Mouse (Mus musculus): ENCODE results near the gene Ift88.
A peak's percentile ranks its signal among the peaks of the same experiment; 100 is the strongest.
"Not testable (repeated sequence)": the region's sequence is repeated elsewhere in the genome, so short reads cannot be mapped to it uniquely, and the experiment has no call there.

The Ift88 gene

DNA sequence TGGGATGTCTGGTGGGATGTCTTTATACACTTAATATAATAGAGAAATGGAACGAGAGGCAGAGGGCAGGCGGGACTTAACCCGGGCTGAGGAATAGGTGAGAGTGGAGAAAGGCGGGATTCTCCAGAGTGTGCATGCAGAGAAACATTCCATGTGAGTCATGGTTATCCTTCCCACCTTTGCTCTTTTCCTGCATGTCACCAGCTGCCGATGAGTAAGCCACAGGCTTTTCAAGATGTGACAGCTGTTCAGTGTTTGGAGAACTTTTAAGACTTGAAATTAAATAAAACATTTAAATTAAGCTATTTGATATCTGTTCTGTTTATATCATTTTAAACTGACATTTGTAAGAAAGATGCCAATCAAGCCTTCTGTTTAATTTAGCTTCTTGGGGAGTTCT lies 36.0 kb downstream of the Ift88 start:
- DNase-seq: no peak

DNA sequence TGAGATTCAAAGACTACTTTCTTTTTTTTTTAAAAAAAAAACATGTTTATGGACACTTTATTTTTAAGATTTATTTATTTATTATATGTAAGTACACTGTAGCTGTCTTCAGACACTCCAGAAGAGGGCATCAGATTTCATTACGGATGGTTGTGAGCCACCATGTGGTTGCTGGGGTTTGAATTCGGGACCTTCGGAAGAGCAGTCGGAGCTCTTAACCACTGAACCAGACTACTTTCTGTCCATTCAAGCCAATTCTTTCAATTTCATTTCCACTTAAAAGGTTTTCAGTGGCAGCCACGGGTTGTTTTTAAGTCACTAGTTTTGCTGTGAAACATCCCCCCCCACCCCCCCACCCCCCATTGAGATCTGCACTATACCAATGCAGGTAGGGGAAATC lies 36.5 kb downstream of the Ift88 start:
- DNase-seq: not testable (repeated sequence)

DNA sequence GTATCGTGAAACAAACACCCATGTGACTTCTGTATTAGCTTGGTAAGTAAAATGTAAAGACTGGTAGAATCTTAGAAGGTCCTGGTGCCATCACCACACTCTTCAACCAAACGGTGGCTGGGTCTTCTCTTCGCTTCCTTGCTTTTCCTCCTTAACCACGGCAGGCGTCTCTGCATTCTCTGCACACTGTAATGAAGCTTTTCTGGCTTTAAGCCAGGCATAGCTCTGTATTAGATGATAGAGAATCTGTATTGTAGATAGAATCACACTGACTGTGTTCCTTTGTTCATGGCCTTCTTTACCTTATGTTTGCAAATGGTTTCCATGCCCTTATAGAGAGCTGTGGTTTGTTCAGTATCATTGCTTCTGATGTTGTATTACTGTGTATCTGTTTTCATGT lies 39.0 kb downstream of the Ift88 start:
- DNase-seq: no peak

DNA sequence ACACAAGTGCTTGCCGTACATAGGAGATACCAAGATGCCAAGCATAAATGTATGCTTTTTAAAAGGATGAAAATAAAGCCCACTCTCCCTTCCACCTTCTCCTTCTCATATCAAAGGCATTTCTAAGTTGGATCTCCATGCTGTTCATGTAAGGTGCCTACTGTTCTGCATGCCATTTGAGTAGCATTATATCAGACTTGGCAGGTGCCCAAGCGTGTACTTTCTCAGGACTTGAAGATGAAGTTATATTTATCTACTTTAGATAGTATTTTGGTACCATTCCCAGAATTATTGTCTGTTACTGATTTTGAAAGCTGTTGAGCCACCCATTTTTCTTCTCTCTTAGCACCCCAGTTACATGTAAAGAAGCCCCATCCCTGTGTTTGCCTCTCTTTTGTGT lies 51.2 kb downstream of the Ift88 start:
- DNase-seq: no peak

DNA sequence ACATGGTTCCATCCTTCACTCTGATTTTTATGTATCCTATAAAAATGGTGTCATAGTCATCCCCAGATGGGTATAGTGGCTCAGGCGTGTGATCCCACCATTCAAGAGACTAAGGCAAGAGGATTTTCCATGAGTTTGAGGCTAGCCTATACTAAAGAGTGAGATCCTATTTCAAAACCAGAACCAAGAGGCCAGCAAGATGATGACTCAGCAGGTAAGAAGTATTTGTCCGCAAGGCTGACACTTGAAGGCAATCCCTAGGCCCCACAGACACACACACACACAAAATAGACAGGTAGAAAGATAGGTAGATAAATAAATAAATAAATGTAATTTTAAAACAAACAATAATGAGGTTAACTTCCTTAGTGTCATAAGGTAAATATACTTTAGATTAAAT lies 58.4 kb downstream of the Ift88 start:
- no peak for DNase-seq

DNA sequence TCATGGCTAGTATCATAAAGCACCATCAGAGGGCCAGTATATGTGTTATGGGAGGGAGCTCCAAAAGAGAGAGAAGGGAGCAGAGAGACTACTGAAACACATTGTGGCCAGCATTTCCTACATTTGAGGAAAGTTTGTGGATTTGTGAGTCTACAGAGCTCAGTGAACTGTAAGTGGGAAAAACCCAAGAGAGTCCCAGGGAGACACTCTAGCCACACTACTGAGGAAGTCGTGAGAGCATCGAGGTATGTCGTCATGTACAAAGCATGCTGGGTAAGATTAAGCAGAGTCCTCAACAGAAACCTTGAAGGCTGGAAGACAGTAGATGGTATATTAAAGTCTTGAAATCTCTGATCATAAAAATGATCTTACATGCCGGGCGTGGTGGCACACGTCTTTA lies 60.3 kb downstream of the Ift88 start:
- no peak for DNase-seq

DNA sequence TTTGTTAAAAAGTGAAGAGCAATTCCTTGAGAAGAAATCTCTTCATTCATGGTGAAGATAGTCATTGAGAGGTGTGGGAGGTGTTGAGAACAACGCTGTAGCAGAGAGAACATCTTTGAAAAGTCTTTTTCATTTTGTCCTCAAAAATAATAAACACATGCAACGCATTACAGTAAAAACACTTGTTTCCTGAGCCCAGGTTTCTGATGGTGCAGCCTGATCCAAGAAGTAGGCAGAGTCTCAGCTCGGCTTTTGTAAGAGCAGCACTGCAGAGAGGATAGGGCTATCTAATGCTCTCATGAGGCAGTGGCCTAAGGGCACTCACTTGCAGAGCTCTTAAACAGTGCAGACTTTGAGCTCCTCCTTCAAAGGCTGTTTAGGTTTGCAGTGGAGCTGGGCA lies 65.8 kb downstream of the Ift88 start:
- DNase-seq: no peak

DNA sequence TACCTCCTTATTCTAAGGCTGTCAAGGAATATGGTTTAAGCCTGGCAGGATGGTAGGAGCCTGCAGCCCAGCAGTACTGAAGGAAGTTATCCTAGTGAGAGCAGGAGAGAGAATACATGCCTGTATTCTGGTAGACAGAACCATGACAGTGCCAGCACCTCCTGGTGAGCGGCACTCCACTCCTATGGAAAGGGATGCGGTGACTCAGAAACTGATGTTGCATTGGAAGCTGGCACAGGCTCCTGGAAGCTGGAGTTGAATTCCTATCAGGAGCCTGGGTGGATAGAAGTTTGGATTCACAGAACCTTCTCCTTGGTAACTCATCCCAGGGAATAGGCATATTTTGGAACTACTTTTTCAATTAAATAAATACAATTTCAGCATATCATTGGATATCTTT lies 70.0 kb downstream of the Ift88 start:
- no peak for DNase-seq

DNA sequence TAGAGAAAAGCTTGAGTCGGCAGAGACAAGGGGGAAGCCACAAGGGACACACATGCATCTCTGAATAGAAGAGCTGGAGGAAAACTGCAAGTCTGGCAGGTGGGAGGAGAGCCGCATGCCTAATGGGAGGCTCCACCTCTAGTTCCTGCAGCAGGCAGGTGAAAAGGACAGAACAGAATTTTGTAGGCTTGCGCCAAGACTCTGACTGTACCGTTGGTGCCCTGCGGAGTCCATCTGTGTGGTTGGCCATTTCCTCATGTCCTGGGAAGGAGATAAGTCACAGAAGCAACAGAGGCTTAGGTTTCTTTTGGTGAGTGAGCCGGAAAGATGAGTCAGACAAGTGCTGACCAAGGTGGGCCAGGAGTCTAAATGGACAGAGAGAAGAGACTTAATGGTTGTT lies 79.9 kb downstream of the Ift88 start:
- no peak for DNase-seq

DNA sequence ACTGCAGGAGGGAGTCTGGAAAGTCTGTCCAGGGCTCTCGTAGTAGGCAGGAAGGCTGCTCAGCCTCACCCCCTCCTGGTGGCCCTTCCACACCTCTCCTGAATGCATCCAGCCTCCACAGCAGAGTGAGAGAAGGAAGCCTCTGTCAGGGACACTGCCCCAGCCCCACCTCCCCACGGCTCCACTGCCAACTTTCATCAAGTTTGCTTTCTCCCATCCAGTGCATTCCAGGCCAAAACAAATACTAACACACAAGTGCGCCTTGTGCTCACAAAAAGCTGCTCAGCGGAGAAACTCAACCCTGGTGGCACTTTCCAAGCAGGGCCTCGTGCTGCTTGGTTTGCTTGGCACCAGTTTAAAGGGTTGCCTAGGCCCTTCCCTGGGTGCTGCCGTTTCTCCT lies 85.7 kb downstream of the Ift88 start:
- no peak for DNase-seq

DNA sequence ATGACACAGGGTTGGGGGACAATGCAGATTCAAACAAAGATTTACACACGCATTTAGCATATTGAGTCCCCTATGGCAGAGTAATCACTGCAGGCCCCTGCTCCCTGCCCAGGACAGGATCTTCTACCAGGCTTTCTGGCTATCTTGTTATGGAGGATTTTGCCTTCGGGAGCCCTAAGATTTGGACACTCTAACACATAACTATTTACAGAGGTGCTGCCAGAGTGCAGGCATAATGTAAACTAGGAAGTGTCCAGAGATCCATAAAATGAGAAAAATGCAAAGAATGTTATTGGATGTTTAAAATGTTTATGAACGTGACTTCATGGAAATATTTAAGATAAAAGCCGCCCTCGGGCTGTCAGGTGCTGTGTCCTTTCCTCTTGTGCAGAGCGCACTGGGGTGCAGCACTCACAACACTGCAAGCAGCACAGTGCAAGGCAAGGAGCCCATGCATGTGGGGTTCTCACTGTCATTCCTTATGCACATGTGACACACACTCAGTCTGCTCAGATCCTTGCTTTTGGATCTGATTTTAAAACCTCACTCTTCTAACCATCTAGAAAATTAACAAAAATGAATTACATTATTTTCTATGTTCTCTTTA lies 91.4 kb downstream of the Ift88 start:
- DNase-seq: no peak

DNA sequence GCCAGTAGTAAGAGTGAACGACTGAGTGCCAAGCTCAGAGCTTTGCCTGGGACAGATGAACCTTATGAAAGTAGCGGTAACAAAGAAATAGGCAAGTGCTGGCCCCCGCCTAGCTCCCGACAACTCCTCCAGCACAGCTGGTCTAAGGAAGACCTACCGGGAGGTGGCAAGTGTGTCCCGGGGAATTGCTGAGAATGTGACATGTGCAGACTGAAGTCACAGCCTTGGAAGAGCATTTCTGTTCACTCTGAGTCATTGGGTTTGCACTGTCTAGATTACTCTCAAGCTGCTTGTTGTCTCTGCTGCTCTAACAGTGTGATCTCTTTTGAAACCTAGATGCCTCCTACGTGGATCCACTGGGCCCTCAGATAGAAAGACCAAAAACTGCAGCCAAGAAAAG lies 93.1 kb downstream of the Ift88 start:
- DNase-seq: no peak

DNA sequence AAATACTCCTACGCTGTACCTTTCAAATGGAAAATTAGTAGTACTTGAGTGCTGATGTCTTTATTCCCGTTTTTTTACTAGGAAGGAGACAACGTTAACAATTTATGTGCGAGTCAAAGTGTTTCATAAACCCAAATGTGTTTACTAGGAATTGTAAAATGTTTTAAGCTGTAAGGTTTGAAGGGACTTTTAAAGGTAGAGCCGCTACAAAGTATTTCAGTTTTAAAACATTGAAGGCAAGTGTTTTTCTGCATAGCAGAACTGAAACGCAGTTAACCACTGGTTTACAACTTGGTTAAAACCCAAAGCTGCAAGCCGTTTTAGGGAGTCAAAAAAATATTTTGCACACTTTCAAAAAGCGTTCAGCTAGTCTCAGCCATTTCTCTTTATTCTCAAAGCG lies 99.9 kb downstream of the Ift88 start:
- no peak for DNase-seq

DNA sequence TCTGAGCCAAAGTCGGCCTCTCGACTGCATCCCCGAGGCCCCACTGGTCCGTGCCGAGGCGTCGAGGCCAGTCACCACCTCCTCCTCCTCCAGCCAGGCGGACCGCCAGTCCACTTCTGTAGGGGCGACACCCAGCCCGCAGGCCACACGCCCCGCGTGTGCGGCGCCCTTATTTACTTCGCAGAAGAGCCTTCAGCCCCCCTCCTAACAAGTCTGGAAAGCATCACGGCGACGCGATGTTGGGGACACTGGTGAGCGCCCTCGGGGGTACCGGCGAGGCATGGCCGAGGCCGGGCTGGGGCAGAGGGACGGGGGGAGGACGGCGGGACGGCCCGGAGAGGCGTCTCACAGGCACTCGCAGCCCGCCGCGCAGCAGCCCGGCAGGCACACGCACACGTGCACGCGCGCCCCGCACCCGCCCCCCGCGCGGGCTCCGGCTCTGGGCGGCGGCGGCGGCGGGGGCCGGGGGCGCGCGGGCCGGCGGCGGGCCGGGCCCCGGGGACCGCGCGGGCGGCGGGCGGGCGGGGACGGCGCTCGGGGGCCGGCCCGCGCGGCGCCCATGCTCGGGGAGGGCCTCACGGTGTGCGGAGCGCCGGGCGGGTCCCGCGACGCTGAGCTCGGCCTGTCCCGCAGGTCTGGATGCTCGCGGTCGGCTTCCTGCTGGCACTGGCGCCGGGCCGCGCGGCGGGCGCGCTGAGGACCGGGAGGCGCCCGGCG lies 101.0 kb downstream of the Ift88 start, which contains the start of gene Il17d:
Il17d (plus strand) TSS at position 107 of the 717 bp plus-strand sequence.
- no peak for DNase-seq

DNA sequence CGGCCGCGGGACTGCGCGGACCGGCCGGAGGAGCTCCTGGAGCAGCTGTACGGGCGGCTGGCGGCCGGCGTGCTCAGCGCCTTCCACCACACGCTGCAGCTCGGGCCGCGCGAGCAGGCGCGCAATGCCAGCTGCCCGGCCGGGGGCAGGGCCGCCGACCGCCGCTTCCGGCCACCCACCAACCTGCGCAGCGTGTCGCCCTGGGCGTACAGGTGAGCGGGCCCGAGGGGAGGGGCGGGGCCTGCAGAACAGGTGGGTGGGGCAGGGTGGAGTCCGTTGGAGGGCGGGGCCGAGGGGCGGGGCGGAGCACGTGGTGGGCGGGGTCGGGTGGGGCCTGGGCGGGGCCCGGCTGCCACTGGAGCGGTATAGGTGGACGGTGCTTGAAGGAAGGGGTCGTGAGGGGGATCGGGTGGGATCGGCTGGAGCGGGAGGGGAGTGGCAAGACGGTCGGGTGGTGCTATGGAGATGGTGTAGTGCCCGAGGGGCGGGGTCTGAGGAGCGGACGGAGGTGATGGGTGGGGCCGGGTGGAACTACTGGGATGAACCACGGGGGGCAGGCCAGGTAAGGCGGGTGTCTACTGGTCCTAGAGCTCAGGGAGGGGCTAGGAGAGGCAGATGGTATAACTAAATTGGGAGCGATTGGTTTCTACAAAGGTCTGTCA lies 101.7 kb downstream of the Ift88 start:
- peak; percentile 63 for DNase-seq

DNA sequence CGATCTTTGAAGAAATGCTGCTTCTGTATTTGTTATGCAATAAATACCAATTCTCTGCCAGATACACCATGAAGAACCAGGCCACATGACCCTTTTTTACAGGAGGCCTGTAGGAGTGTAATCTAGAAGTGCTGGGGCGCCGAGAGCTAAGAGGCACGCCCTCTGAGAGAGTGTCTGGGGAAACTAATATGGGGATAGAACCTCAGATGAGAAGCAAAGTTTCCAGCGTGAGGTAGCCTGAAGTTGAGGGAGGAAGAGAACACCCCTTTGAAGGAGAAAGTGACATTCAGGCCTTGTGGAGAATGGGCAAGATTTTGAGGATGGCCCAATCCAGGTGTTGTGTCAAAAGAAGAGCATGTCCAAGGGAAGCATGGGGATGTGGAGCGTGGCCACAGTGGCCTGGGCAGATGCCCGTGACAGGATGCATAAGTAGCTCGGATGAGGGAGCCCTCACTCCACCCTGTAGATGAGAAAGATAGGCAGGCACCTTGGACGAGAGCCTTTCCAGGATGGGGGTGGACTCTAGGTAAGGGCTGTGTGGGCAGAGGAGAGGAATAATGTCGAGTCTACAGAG lies 102.3 kb downstream of the Ift88 start:
- DNase-seq: no peak

DNA sequence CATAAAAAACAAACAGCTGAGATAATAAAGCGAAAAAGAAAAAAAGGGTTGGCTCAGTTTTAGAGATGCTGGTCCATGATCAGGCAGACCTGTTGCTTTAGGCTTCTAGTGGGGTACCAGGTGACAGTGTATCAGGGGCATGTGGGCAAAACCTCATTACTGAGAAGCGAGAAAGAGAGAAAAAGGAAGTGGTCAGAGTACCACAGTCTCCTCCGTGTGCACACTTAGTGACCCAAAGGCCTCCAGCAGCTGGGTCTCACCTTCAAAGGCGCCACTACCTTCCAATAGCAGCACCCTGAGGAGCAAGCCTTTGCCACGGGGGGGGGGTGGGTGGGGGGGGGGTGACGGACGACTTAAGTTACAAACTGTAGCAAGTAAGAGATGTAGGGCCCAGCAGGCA lies 103.3 kb downstream of the Ift88 start:
- DNase-seq: no peak

DNA sequence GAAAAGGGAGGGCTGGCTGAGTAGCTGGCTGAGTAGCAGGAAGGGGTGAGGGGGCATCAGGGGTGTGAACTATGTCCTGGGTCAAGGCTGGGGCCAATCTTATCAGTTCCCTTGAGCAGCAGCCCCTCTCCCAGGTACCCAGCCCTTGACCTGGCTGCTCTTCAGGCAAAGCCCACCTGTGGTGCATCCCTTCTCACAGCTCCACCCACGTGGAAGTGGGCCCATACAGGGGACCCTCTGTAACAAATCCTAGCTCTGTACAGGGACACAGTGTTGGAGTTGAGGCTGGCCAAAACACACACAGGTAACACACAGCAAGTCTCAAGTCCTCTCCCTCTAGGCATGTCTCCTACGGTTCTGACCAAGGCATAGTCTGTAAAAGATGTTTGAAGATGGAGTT lies 103.7 kb downstream of the Ift88 start:
- DNase-seq: no peak

DNA sequence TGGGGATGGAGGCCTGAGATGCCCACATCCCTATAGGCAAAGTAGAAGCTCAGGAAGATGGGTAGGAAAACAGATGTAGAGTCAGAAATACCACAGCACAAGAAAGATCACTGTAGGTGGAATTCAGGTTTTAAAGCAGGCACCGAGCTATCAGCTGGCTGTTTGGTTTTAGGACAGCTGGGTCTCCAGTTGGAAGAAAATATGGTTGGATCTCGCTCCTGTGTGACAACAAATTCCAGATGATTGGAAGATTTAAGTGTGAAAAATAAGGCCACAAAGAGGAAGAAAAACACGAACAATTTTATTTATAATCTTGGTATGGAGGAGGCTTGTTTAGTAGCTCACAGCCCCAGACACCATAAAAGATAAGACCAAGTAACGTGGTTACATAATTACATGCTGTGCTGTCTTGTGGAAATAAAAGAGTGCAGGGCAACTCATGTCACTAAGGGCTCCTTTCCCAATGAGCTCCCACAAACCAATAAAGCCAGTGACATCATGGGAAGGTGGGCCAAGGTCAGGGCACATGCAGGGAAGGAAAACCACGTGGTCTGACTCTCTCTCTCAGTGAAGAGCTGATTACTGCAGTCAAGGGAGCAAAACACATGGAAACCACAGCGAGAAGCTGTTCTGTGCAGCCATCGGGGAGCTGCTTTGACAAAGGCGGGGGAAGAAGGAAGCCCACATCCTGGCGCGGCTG lies 105.4 kb downstream of the Ift88 start:
- DNase-seq: peak; percentile 22

DNA sequence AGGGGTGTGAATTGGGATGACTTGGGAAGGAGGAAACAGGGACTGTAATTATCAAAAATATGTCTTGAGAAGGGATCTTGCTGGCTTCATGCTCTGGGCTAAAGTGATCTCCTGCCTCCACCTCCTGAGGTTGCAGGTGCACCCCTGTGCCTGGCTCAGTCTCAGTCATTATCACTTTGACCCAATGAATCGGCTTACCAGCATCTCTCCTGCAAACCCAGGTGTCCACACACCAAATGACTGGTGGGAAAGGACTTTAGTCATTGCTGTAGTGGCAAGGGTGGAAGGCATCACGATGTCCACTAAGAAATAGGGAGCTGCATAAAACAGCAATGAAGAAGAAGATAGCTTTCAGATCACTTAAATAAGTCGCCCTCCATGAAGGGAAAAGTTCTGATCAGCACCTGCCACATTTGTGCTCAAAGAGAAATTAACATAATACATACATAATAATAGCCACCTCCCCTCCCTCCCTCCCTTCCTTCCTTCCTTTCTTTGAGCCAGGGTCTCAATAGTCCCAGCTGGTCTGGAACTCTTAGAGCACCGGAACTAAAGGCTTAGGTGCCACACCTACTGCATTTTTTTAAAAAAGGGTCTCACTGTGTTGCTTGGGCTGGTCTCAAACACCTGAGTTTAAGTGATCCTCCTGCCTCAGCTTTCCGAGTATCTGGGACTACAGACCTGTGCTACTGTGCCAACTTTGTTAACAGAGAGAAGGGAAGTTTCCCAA lies 106.1 kb downstream of the Ift88 start:
- no peak for DNase-seq

DNA sequence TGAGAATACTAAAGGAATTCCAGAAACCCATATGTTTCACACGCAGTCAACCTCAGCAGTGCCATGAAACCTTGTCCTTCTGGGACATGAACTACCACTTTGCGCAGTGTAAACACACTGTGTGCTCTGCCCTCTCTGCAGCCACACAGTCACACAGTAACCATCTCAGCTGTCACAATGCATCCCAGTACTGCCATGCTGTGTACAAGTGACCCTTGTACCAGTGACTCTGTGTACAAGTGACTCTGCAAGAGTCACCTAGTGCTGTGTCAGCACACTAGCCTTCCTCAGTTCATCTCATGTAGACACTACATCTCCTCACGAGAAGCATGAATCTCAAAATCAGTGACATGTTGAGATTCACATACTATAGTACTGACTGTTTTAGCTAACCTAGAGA lies 108.7 kb downstream of the Ift88 start:
- no peak for DNase-seq

DNA sequence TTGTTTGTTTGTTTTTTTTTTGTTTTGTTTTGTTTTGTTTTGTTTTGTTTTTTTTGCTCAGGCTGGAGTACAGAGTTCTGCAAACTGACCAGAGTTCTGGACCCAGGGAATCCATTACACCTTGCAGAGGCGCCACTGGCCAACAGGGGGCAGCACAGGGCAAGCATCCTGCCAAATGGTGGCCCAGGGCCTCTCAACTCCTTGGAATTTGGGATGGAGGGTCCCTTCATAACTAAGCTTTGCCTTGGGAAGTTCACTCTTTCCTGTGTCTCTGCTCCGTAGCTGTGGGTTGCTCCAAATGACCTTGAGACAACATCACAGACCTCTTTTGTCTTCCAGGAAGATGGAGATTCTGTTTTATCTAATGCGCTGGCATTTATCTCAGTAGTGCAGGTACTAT lies 109.4 kb downstream of the Ift88 start:
- DNase-seq: peak; percentile 62

DNA sequence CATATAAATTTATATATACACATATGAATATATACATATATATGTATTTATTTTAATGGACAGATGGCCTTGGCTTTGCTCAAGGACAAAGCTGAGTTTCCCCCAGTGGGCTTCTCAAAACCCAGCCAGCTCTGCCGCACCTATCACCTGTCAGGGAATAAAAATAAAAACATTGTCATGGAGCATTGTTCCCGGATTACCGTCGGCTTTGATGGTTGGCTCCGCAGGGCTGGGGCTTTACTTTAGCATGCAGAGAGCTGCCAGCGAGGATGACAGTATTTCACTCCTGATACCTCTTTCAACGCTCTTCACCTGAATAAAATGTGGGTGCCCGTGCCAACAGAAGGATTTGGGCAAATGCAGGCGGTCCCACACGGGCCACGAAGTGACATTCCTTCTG lies 110.0 kb downstream of the Ift88 start:
- no peak for DNase-seq

All from kidney, adult 9 months (tissue).